Mouse (Mus musculus): ENCODE measurements around the gene Lrp5.

- TF ChIP-seq POLR2A (IDR thresholded peaks at IDR 0.05; ENCODE audit: insufficient read depth, low read length) (no peak), EP300 (IDR thresholded peaks at IDR 0.05; ENCODE audit: insufficient read depth, low read depth, low read length) (no peak), CTCF (IDR thresholded peaks at IDR 0.05; ENCODE audit: low read depth, low read length) (no peak)
These were observed 24.1 kb upstream of the Lrp5 start for GRCm38 (mm10) chr19:3710436-3710835.

All from ES-Bruce4 (cell line).